Mouse (Mus musculus) bone marrow, adult 2 months (tissue): ENCODE results near the gene Ankfn1. TPM values are rescaled to one million over a fixed set of nuclear protein-coding genes. Genes with fewer than 3 reads are reported as not detected.

Experiments
- H3K27ac ChIP-seq: fragments of 200-500 bp; 2 replicates; pipeline ENCODE4 v1.5.1; 2012; ENCODE audit warnings: low read depth, mild to moderate bottlenecking, control low read depth, inconsistent platforms, low read length; ENCODE audit not compliant: control insufficient read depth, poor library complexity, insufficient read depth
- H3K4me1 ChIP-seq: fragments of 200-500 bp; 2 replicates; pipeline ENCODE4 v1.6.1; 2011; ENCODE audit warnings: low read length; ENCODE audit not compliant: control insufficient read depth, insufficient read depth
- H3K4me3 ChIP-seq: fragments of 200-500 bp; replicated peaks from 2 replicates; pipeline ENCODE3; 2011; ENCODE audit warnings: mild to moderate bottlenecking, low read depth, low read length, control low read depth; ENCODE audit not compliant: control insufficient read depth
- CTCF ChIP-seq: fragments of 200-500 bp; IDR thresholded peaks from 2 replicates; pipeline ENCODE4 v1.5.1; 2011; ENCODE audit warnings: low read length, control low read depth; ENCODE audit not compliant: control insufficient read depth, insufficient read depth
- POLR2A ChIP-seq: fragments of 200-500 bp; IDR thresholded peaks from 2 replicates; pipeline ENCODE4 v1.6.1; 2011; ENCODE audit warnings: low read depth, mild to moderate bottlenecking, control low read depth, low read length, borderline replicate concordance; ENCODE audit not compliant: control insufficient read depth
- WGBS: fragments of 180-500 bp; shearing (Covaris S2); methylation state at CpG from one replicate; pipeline ENCODE4 v1.1.7; 2018; 5-methylcytosine and 5-hydroxymethylcytosine counted together
- polyA plus RNA-seq: library from polyadenylated mRNA; stranded (reverse); fragments of >200 nt; gene quantifications from 2 replicates; pipeline ENCODE4 v1.2.4, GENCODE M21; 2011; ENCODE audit warnings: low replicate concordance; ENCODE audit not compliant: missing spikeins, insufficient read depth, insufficient read length

Ankfn1 gene
- polyA plus RNA-seq, 1 experiment: not detected

GRCm38 (mm10) chr11:89665170-89665880 lies 112.1 kb downstream of the Ankfn1 start:
- H3K4me1 ChIP-seq: no peaks in the 10 kb centered on the region
- 79% methylated on average over 14 of the region's 14 CpGs for WGBS
- TF ChIP-seq POLR2A (no peak), CTCF (no peak)
- H3K4me3 ChIP-seq: no peak overlapping the region
- no peak overlapping the region for H3K27ac ChIP-seq

- Histone ChIP-seq H3K4me1 (no peaks in the 10 kb centered on the region), H3K4me3 (no peak overlapping the region), H3K27ac (no peak overlapping the region)
- WGBS: 78% methylated on average over 3 of the region's 3 CpGs
- TF ChIP-seq CTCF (no peak), POLR2A (no peak)
Observed at GRCm38 (mm10) chr11:89659048-89659447, 118.4 kb downstream of the Ankfn1 start.

- TF ChIP-seq CTCF: no peak
- TF ChIP-seq POLR2A: no peak
- H3K4me1 ChIP-seq: no peaks in the 10 kb centered on the region
- H3K4me3 ChIP-seq: no peak overlapping the region
- H3K27ac ChIP-seq: no peak overlapping the region
Observed at GRCm38 (mm10) chr11:89656556-89656955, 120.9 kb downstream of the Ankfn1 start.

- no peak overlapping the region for H3K4me3 ChIP-seq
- H3K27ac ChIP-seq: no peak overlapping the region
- 77% methylated on average over 1 of the region's 1 CpGs for whole genome bisulfite sequencing
- H3K4me1 ChIP-seq: no peaks in the 10 kb centered on the region
- TF ChIP-seq CTCF: no peak
- TF ChIP-seq POLR2A: no peak
Observed at GRCm38 (mm10) chr11:89635740-89636139, 141.7 kb downstream of the Ankfn1 start.

GRCm38 (mm10) chr11:89631315-89631714 lies 146.1 kb downstream of the Ankfn1 start:
- Histone ChIP-seq H3K4me3 (no peak overlapping the region), H3K27ac (no peak overlapping the region), H3K4me1 (no peaks in the 10 kb centered on the region)
- TF ChIP-seq CTCF (no peak), POLR2A (no peak)
- WGBS: 47% methylated on average over 2 of the region's 2 CpGs

DNA sequence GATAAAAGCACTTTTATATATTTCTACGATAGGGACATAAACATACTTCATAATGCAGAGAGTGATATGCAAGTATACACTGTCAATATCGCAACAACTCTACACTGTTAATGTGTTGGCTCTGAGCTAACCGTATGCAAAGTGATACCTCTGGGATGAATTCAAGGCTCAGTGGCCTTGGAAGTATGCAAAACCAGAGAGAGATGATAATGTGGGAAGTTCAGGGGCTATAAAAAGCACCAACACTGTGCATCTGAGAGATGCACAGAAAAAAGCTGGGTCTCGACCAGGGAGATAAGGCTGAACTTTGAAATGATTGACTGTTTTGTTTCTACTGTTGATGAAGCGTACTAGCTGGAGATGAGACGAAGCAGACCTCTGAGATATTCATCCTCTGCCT lies 148.9 kb downstream of the Ankfn1 start:
- TF ChIP-seq CTCF (no peak), POLR2A (no peak)
- Histone ChIP-seq H3K4me1 (no peaks in the 10 kb centered on the region), H3K27ac (no peak overlapping the region), H3K4me3 (no peak overlapping the region)
- WGBS: 78% methylated on average over 6 of the region's 6 CpGs

DNA sequence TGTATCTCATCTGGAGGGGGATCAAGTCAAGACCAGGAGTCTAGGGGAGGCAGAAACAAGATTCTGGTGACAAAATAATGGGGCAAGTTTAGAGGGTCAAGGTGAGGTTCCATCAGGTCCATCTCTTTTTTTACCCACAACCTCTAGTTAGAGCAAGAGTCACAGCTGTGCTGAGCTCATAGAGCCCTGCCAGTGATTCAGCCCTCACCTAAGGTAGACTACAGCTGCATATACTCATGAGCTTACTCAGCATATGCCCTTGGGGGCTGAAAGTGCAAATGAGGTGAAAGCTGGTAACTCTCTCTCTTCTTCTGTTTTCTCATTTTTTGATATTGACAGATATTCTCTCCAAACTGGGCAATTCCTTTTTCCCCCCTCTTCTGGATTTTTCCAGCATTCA lies 150.2 kb downstream of the Ankfn1 start:
- TF ChIP-seq POLR2A: no peak
- TF ChIP-seq CTCF: no peak
- Histone ChIP-seq H3K4me1 (no peaks in the 10 kb centered on the region), H3K4me3 (no peak overlapping the region), H3K27ac (no peak overlapping the region)

DNA sequence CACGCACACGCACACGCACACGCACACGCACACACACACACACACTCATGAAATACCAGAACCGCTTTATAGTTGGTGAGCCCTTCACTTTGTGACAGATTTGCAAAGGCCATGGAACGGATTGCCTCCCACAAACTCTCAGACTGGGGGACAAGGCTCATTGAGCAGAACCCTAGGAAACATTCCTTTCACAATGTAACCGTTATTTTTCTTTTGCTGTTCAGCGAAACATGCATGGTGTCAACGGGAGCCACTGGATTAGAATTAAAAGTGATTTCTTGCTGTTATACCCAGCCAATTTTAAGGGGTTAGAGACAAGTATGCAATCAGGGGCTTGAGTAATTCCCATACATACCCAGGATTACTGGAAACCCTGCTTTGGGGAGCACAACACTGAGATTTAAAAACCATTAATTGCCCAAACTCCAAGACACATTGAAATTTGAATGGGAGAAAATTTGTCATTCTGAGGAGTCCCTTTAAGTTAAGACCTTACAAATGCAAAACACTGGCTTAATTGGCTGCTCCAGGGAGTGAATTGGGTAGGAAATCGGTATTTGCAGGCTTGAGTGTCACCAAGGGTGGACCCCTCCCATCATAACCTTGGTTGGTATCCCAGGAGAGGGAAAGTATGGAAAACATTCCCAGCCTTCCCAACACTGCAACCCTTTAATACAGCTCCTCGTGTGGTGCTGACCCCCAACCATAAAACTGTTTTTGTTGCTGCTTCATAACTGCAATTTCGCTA lies 153.6 kb downstream of the Ankfn1 start:
- no peak for TF ChIP-seq POLR2A
- TF ChIP-seq CTCF: no peak
- Histone ChIP-seq H3K4me1 (no peaks in the 10 kb centered on the region), H3K4me3 (no peak overlapping the region), H3K27ac (no peak overlapping the region)
- 80% methylated on average over 13 of the region's 13 CpGs for WGBS

DNA sequence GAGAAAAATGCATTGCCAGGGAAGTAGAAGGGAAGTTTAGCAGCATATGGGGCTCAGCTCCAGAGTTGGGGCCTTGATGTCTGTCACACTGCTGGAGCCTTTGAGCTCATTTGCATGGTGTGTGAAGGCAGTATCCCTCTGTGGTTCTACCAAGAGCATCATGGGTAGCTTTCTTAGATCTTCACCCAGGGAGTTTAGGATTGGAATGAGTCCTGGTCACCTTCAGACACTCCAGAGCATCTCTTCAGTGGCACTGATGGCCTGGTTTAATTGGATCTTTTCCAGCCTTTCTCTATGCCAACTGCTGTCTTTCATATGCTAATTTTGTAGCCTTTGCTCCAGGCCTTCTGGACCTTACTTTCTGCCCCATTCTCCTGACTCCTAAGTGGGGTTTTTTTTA lies 157.5 kb downstream of the Ankfn1 start:
- H3K27ac ChIP-seq: no peak overlapping the region
- TF ChIP-seq POLR2A (no peak), CTCF (no peak)
- H3K4me1 ChIP-seq: no peaks in the 10 kb centered on the region
- no peak overlapping the region for H3K4me3 ChIP-seq
